Mouse (Mus musculus): ENCODE results near the gene Gm36245. TPM values are rescaled to one million over a fixed set of nuclear protein-coding genes. Genes with fewer than 3 reads are reported as not detected.

The Gm36245 gene
- not detected for polyA plus RNA-seq (2014; fragmentation: Illumina TruSeq; extraction: RNeasy Lipid Tissue Mini Kit (QIAGEN cat#74804); ENCODE audit: low read depth, low replicate concordance)

DNA sequence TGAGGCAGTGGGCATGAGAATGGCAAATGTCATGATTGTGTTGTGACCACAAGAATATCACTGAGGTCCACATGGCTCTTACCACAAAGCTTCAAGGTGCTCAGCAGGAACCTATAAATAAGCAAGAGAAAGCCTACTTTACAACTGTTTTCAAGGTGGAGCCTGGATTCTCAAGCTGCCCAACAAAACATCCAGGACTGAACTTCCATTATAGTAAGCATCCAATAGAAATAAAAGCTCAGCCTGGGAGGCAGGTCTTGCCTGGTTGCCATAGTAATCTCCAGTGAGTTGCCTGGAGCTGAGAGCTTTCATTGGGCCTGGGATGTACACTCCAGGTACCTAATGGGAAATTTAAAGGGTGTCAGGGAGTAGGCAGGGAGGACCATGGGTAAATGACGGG lies at the start of gene Gm36245:
Gm36245 (plus strand) TSS at position 301 of the 400 bp plus-strand sequence.

DNA sequence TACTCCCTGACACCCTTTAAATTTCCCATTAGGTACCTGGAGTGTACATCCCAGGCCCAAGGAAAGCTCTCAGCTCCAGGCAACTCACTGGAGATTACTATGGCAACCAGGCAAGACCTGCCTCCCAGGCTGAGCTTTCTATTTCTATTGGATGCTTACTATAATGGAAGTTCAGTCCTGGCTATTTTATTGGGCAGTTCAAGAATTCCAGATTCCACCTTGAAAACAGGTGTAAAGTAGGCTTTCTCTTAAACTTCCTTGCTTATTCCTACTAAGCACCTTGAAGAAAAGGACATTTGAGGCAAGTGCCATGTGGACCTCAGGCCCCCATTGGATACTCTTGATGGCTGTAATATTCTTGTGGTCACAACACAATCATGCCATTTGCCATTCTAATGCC lies 37.3 kb upstream of the Gm36245 start, which contains the start of gene 1700025B11Rik:
1700025B11Rik (minus strand) TSS at position 101 of the 400 bp plus-strand sequence.

DNA sequence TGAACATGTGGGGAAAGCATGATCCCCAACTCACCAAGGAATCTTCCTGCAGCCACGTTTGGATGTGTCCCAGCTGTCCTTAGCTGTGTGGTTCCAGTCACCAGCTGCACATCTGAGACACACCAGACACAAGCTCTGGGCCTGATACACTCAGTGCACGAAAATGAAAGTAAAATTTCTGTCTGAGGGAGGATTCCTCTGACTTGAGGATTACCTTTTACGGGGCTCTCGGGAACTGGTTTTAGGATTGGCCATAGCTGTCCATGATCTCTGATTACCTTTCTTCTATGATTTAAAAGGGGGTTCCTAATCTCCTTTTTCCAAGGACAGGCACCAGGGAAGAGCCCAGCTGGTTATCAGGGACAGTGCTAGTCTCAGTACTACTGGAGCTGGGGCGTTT lies 3.1 kb upstream of the Gm36245 start, which contains the start of gene Apol10b:
Apol10b (minus strand) TSS at position 165 of the 400 bp plus-strand sequence.

DNA sequence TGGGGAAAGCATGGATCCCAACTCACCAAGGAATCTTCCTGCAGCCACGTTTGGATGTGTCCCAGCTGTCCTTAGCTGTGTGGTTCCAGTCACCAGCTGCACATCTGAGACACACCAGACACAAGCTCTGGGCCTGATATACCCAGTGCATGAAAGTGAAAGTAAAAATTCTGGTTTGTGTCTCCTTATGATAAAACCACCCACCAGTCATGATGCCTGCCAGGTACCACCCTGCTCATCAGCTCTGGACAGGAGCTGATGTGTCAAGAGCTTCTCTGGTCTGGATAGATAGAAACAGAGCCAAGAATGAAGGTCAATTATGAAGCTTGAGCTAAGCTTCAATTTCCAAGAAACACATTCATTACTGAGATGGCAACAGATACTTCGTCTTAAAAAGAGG lies 44.1 kb downstream of the Gm36245 start, which contains the start of gene Apol11b:
Apol11b (minus strand) TSS at position 111 of the 400 bp plus-strand sequence.

Other genes with a start within 250 kb of the Gm36245 start
- gene Apol7a, start 200.1 kb upstream of the Gm36245 start, polyA plus RNA-seq (2014; fragmentation: Illumina TruSeq; extraction: RNeasy Lipid Tissue Mini Kit (QIAGEN cat#74804); ENCODE audit: low read depth, low replicate concordance) = 31.7 TPM
- 1.4 TPM for gene Apol9a, start 188.1 kb upstream of the Gm36245 start, polyA plus RNA-seq (2014; fragmentation: Illumina TruSeq; extraction: RNeasy Lipid Tissue Mini Kit (QIAGEN cat#74804); ENCODE audit: low read depth, low replicate concordance)
- gene Apol7b, start 151.8 kb upstream of the Gm36245 start, polyA plus RNA-seq (2014; fragmentation: Illumina TruSeq; extraction: RNeasy Lipid Tissue Mini Kit (QIAGEN cat#74804); ENCODE audit: low read depth, low replicate concordance) = not detected
- 114 TPM for gene Apol10a, start 122.2 kb upstream of the Gm36245 start, polyA plus RNA-seq (2014; fragmentation: Illumina TruSeq; extraction: RNeasy Lipid Tissue Mini Kit (QIAGEN cat#74804); ENCODE audit: low read depth, low replicate concordance)
- 0.32 TPM for gene Apol11a, start 91.0 kb upstream of the Gm36245 start, polyA plus RNA-seq (2014; fragmentation: Illumina TruSeq; extraction: RNeasy Lipid Tissue Mini Kit (QIAGEN cat#74804); ENCODE audit: low read depth, low replicate concordance)
- gene Apol7c, start 65.9 kb upstream of the Gm36245 start, polyA plus RNA-seq (2014; fragmentation: Illumina TruSeq; extraction: RNeasy Lipid Tissue Mini Kit (QIAGEN cat#74804); ENCODE audit: low read depth, low replicate concordance) = 9.3 TPM
- not detected for gene 1700025B11Rik, start 37.4 kb upstream of the Gm36245 start, polyA plus RNA-seq (2014; fragmentation: Illumina TruSeq; extraction: RNeasy Lipid Tissue Mini Kit (QIAGEN cat#74804); ENCODE audit: low read depth, low replicate concordance)
- 1.7 TPM for gene Apol10b, start 3.1 kb upstream of the Gm36245 start, polyA plus RNA-seq (2014; fragmentation: Illumina TruSeq; extraction: RNeasy Lipid Tissue Mini Kit (QIAGEN cat#74804); ENCODE audit: low read depth, low replicate concordance)
- gene Apol11b, start 44.0 kb downstream of the Gm36245 start, polyA plus RNA-seq (2014; fragmentation: Illumina TruSeq; extraction: RNeasy Lipid Tissue Mini Kit (QIAGEN cat#74804); ENCODE audit: low read depth, low replicate concordance) = not detected
- 3.5 TPM for gene Apol7e, start 99.6 kb downstream of the Gm36245 start, polyA plus RNA-seq (2014; fragmentation: Illumina TruSeq; extraction: RNeasy Lipid Tissue Mini Kit (QIAGEN cat#74804); ENCODE audit: low read depth, low replicate concordance)
- gene Apol9b, start 129.8 kb downstream of the Gm36245 start, polyA plus RNA-seq (2014; fragmentation: Illumina TruSeq; extraction: RNeasy Lipid Tissue Mini Kit (QIAGEN cat#74804); ENCODE audit: low read depth, low replicate concordance) = 0.38 TPM
- not detected for gene Apol8, start 157.7 kb downstream of the Gm36245 start, polyA plus RNA-seq (2014; fragmentation: Illumina TruSeq; extraction: RNeasy Lipid Tissue Mini Kit (QIAGEN cat#74804); ENCODE audit: low read depth, low replicate concordance)
- 16.3 TPM for gene Myh9, start 242.9 kb downstream of the Gm36245 start, polyA plus RNA-seq (2014; fragmentation: Illumina TruSeq; extraction: RNeasy Lipid Tissue Mini Kit (QIAGEN cat#74804); ENCODE audit: low read depth, low replicate concordance)